Mouse (Mus musculus): Measurements from ENCODE around the gene Dok7. TPM values are rescaled to one million over a fixed set of nuclear protein-coding genes. Genes with fewer than 3 reads are reported as not detected.

The Dok7 gene
- polyA plus RNA-seq, 1 experiment: not detected

- TF ChIP-seq EP300 (IDR thresholded peaks at IDR 0.05; ENCODE audit: insufficient read depth, low read depth, low read length) (no peak), CTCF (IDR thresholded peaks at IDR 0.05; ENCODE audit: low read depth, low read length) (no peak), POLR2A (IDR thresholded peaks at IDR 0.05; ENCODE audit: insufficient read depth, low read length) (no peak)
- Histone ChIP-seq H3K27ac (ENCODE audit: insufficient read depth, low read length) (no peak overlapping the region), H3K36me3 (ENCODE audit: control insufficient read depth, insufficient read depth, low read length, poor library complexity, severe bottlenecking) (no peaks in the 10 kb centered on the region)
These were observed 36.8 kb upstream of the Dok7 start for GRCm38 (mm10) chr5:35019673-35020300.

GRCm38 (mm10) chr5:35020410-35021241 is 35.9 kb upstream of the Dok7 start:
- TF ChIP-seq POLR2A (IDR thresholded peaks at IDR 0.05; ENCODE audit: insufficient read depth, low read length) (no peak), CTCF (IDR thresholded peaks at IDR 0.05; ENCODE audit: low read depth, low read length) (no peak), EP300 (IDR thresholded peaks at IDR 0.05; ENCODE audit: insufficient read depth, low read depth, low read length) (no peak)
- Histone ChIP-seq H3K27ac (ENCODE audit: insufficient read depth, low read length) (no peak overlapping the region), H3K36me3 (ENCODE audit: control insufficient read depth, insufficient read depth, low read length, poor library complexity, severe bottlenecking) (no peaks in the 10 kb centered on the region), H3K27me3 (ENCODE audit: control insufficient read depth, insufficient read depth, low read length, poor library complexity, severe bottlenecking) (no peaks in the 10 kb centered on the region), H3K4me1 (ENCODE audit: control insufficient read depth, insufficient read depth, low read length) (no peaks in the 10 kb centered on the region), H3K9me3 (replicated peaks; ENCODE audit: control insufficient read depth, insufficient read depth, low read length, poor library complexity, severe bottlenecking) (no peaks in the 10 kb centered on the region), H3K4me3 (ENCODE audit: low read depth, low read length) (no peak overlapping the region), H3K9ac (ENCODE audit: low read depth, poor library complexity, severe bottlenecking) (no peak overlapping the region)

More at GRCm38 (mm10) chr5:35019673-35020300, 36.8 kb upstream of the Dok7 start:
- Histone ChIP-seq H3K4me3 (ENCODE audit: low read depth, low read length) (no peak overlapping the region), H3K9me3 (replicated peaks; ENCODE audit: control insufficient read depth, insufficient read depth, low read length, poor library complexity, severe bottlenecking) (no peaks in the 10 kb centered on the region), H3K27me3 (ENCODE audit: control insufficient read depth, insufficient read depth, low read length, poor library complexity, severe bottlenecking) (no peaks in the 10 kb centered on the region), H3K9ac (ENCODE audit: low read depth, poor library complexity, severe bottlenecking) (no peak overlapping the region), H3K4me1 (ENCODE audit: control insufficient read depth, insufficient read depth, low read length) (no peaks in the 10 kb centered on the region)

- Histone ChIP-seq H3K4me1 (ENCODE audit: control insufficient read depth, insufficient read depth, low read length) (no peaks in the 10 kb centered on the region), H3K9ac (ENCODE audit: low read depth, poor library complexity, severe bottlenecking) (no peak overlapping the region), H3K4me3 (ENCODE audit: low read depth, low read length) (no peak overlapping the region), H3K27ac (ENCODE audit: insufficient read depth, low read length) (no peak overlapping the region), H3K9me3 (replicated peaks; ENCODE audit: control insufficient read depth, insufficient read depth, low read length, poor library complexity, severe bottlenecking) (no peaks in the 10 kb centered on the region), H3K27me3 (ENCODE audit: control insufficient read depth, insufficient read depth, low read length, poor library complexity, severe bottlenecking) (no peaks in the 10 kb centered on the region), H3K36me3 (ENCODE audit: control insufficient read depth, insufficient read depth, low read length, poor library complexity, severe bottlenecking) (no peaks in the 10 kb centered on the region)
- TF ChIP-seq EP300 (IDR thresholded peaks at IDR 0.05; ENCODE audit: insufficient read depth, low read depth, low read length) (no peak), CTCF (IDR thresholded peaks at IDR 0.05; ENCODE audit: low read depth, low read length) (peak; percentile 71)
These were observed 31.6 kb upstream of the Dok7 start for GRCm38 (mm10) chr5:35024975-35025374.

- no peak overlapping the region for H3K4me3 ChIP-seq (ENCODE audit: low read depth, low read length)
- no peak for TF ChIP-seq POLR2A (IDR thresholded peaks at IDR 0.05; ENCODE audit: insufficient read depth, low read length)
- TF ChIP-seq CTCF (IDR thresholded peaks at IDR 0.05; ENCODE audit: low read depth, low read length): no peak
- TF ChIP-seq EP300 (IDR thresholded peaks at IDR 0.05; ENCODE audit: insufficient read depth, low read depth, low read length): no peak
- no peak overlapping the region for H3K9ac ChIP-seq (ENCODE audit: low read depth, poor library complexity, severe bottlenecking)
- H3K36me3 ChIP-seq (ENCODE audit: control insufficient read depth, insufficient read depth, low read length, poor library complexity, severe bottlenecking): no peaks in the 10 kb centered on the region
- no peak overlapping the region for H3K27ac ChIP-seq (ENCODE audit: insufficient read depth, low read length)
- no peaks in the 10 kb centered on the region for H3K9me3 ChIP-seq (replicated peaks; ENCODE audit: control insufficient read depth, insufficient read depth, low read length, poor library complexity, severe bottlenecking)
- H3K27me3 ChIP-seq (ENCODE audit: control insufficient read depth, insufficient read depth, low read length, poor library complexity, severe bottlenecking): no peaks in the 10 kb centered on the region
- no peaks in the 10 kb centered on the region for H3K4me1 ChIP-seq (ENCODE audit: control insufficient read depth, insufficient read depth, low read length)
These were observed 27.3 kb upstream of the Dok7 start for GRCm38 (mm10) chr5:35029303-35029702.

GRCm38 (mm10) chr5:35029755-35030154 is 26.8 kb upstream of the Dok7 start:
- no peaks in the 10 kb centered on the region for H3K36me3 ChIP-seq (ENCODE audit: control insufficient read depth, insufficient read depth, low read length, poor library complexity, severe bottlenecking)
- no peaks in the 10 kb centered on the region for H3K27me3 ChIP-seq (ENCODE audit: control insufficient read depth, insufficient read depth, low read length, poor library complexity, severe bottlenecking)
- H3K9ac ChIP-seq (ENCODE audit: low read depth, poor library complexity, severe bottlenecking): no peak overlapping the region
- H3K4me1 ChIP-seq (ENCODE audit: control insufficient read depth, insufficient read depth, low read length): no peaks in the 10 kb centered on the region
- no peak overlapping the region for H3K4me3 ChIP-seq (ENCODE audit: low read depth, low read length)
- H3K27ac ChIP-seq (ENCODE audit: insufficient read depth, low read length): no peak overlapping the region
- TF ChIP-seq POLR2A (IDR thresholded peaks at IDR 0.05; ENCODE audit: insufficient read depth, low read length) (no peak), EP300 (IDR thresholded peaks at IDR 0.05; ENCODE audit: insufficient read depth, low read depth, low read length) (no peak), CTCF (IDR thresholded peaks at IDR 0.05; ENCODE audit: low read depth, low read length) (no peak)
- no peaks in the 10 kb centered on the region for H3K9me3 ChIP-seq (replicated peaks; ENCODE audit: control insufficient read depth, insufficient read depth, low read length, poor library complexity, severe bottlenecking)

GRCm38 (mm10) chr5:35033068-35033467 is 23.5 kb upstream of the Dok7 start:
- Histone ChIP-seq H3K4me1 (ENCODE audit: control insufficient read depth, insufficient read depth, low read length) (no peaks in the 10 kb centered on the region), H3K36me3 (ENCODE audit: control insufficient read depth, insufficient read depth, low read length, poor library complexity, severe bottlenecking) (no peaks in the 10 kb centered on the region), H3K4me3 (ENCODE audit: low read depth, low read length) (no peak overlapping the region), H3K27me3 (ENCODE audit: control insufficient read depth, insufficient read depth, low read length, poor library complexity, severe bottlenecking) (no peaks in the 10 kb centered on the region), H3K9me3 (replicated peaks; ENCODE audit: control insufficient read depth, insufficient read depth, low read length, poor library complexity, severe bottlenecking) (no peaks in the 10 kb centered on the region), H3K9ac (ENCODE audit: low read depth, poor library complexity, severe bottlenecking) (no peak overlapping the region), H3K27ac (ENCODE audit: insufficient read depth, low read length) (no peak overlapping the region)
- TF ChIP-seq POLR2A (IDR thresholded peaks at IDR 0.05; ENCODE audit: insufficient read depth, low read length): no peak
- no peak for TF ChIP-seq CTCF (IDR thresholded peaks at IDR 0.05; ENCODE audit: low read depth, low read length)

All from ES-Bruce4 (cell line).